Mouse (Mus musculus): ENCODE measurements around the gene Pira2. TPM values are rescaled to one million over a fixed set of nuclear protein-coding genes. Genes with fewer than 3 reads are reported as not detected.
"Not testable (repeated sequence)": the region's sequence is repeated elsewhere in the genome, so short reads cannot be mapped to it uniquely, and the experiment has no call there.

Gene Pira2
- total RNA-seq (2021): not detected

- DNase-seq; intact Hi-C loops (cut with DNase I): not testable (repeated sequence)
Measured at GRCm38 (mm10) chr7:3844951-3845350, at the start of gene Pira2. Gene Pira2, minus strand, starts transcription at chr7:3845051.

DNA sequence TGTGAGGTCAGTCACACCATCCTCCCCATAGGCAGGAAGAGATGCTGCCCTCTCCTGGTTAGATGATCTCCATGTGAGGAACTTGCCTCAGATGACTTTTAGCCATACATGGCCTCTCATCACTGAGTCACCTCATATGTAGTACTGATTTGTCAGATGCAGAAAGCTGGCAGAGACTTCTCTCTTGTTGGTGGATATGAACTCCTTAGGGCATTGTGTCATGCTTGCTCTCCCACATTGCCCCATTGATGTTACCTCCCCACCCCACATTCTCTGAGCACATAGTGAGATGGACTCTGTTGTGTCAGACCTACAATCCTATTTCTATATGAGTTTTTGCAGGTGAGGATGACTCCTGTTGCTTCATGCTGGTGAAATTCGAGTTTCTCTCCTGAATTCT, 30.2 kb upstream of the Pira2 start:
- intact Hi-C loops (cut with DNase I); DNase-seq: not testable (repeated sequence)

DNA sequence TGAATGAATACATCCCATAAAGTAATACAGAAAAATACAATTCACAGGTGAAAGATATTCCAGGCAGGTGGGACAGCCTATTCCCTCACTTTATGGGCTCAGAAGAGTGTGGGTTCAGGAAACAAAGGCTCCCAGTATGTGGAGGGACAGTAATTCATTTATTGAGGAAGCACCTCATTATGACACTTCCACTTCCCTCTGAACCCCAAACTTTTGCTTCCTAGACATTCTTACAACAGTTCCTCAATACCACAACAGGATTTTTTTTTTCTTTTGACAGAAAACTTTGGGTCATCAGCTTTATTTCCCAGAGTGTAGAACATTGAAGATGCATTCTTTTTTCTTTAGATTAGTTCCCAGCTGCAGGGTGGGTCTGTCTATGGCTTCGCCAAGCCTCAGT, 7.0 kb downstream of the Pira2 start:
- DNase-seq; intact Hi-C loops (cut with DNase I): not testable (repeated sequence)

- DNase-seq; intact Hi-C loops (cut with DNase I): not testable (repeated sequence)
Measured at GRCm38 (mm10) chr7:3830633-3831032, 14.2 kb downstream of the Pira2 start.

DNA sequence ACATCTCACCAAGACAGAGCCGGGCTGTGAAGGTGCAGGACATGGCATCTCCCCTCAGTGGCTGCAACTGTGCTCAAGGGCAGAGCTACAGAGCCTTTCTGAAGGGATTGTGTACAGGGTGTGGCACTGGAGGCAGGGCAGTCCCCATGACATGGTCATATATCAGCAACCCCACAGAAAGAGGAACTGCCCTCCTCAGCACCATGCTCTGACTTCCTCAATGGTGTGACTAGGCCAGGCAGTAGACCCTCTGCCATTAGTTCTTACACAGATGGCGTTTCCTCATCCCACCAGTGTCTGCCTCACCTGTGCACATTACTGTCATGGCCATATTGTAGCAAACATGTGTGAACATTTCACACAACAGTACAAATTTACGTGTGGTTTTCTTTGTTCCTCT, 19.3 kb downstream of the Pira2 start, which contains the start of gene Gm15448:
TSS of gene Gm15448 (minus strand) at position 89 of the 400 bp plus-strand sequence.
- DNase-seq; intact Hi-C loops (cut with DNase I): not testable (repeated sequence)

- DNase-seq; intact Hi-C loops (cut with DNase I): not testable (repeated sequence)
Measured at GRCm38 (mm10) chr7:3811912-3812311, 32.9 kb downstream of the Pira2 start.

- intact Hi-C loops (cut with DNase I); DNase-seq: not testable (repeated sequence)
Measured at GRCm38 (mm10) chr7:3802935-3803334, 41.9 kb downstream of the Pira2 start.

- DNase-seq; intact Hi-C loops (cut with DNase I): not testable (repeated sequence)
Measured at GRCm38 (mm10) chr7:3799940-3800339, 44.9 kb downstream of the Pira2 start.

DNA sequence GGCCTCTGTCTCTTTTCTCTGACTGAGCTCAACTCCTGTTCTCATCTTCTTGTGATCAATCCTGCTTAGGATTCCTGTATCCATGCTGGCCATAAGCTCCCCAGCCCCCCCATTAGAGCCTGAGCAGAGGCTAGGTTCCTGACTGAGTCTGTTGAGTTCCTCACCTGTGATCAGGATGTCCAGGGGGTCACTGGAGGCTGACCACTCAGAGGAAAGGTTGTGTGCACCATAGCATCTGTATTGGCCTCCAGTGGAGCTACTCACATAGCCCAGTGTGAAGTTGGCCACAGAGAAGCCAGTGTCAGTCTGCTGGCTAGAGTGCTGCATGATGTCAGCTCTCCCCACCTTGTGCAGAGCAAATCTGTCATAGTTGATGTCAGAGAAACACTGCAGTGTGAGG, 48.6 kb downstream of the Pira2 start:
- intact Hi-C loops (cut with DNase I); DNase-seq: not testable (repeated sequence)

Other genes starting within 250 kb of the Pira2 start
- gene Oscar, start 228.9 kb downstream of the Pira2 start, total RNA-seq (2021): 1 to 10 TPM in 1 of 2 experiments, under 1 TPM in 1; 0.84 to 1.1 TPM
- 100 to 1,000 TPM; 370 to 397 TPM for gene Ndufa3, start 227.7 kb downstream of the Pira2 start, total RNA-seq (2021)
- gene Tfpt, start 215.1 kb downstream of the Pira2 start, total RNA-seq (2021): 10 to 100 TPM; 40.7 to 43.7 TPM
- 10 to 100 TPM; 58.0 to 58.2 TPM for gene Prpf31, start 215.1 kb downstream of the Pira2 start, total RNA-seq (2021)
- gene Cnot3, start 199.8 kb downstream of the Pira2 start, total RNA-seq (2021): 10 to 100 TPM; 53.3 to 57.2 TPM
- 1 to 10 TPM; 6.2 to 8.2 TPM for gene Leng1, start 179.2 kb downstream of the Pira2 start, total RNA-seq (2021)
- 1 to 10 TPM; 7.5 to 8.3 TPM for gene Tmc4, start 167.5 kb downstream of the Pira2 start, total RNA-seq (2021)
- 100 to 1,000 TPM; 125 to 129 TPM for gene Tsen34, start 152.2 kb downstream of the Pira2 start, total RNA-seq (2021)
- 100 to 1,000 TPM; 132 to 147 TPM for gene Mboat7, start 151.5 kb downstream of the Pira2 start, total RNA-seq (2021)
- gene Rps9, start 141.1 kb downstream of the Pira2 start, total RNA-seq (2021): 100 to 1,000 TPM; 693 to 718 TPM
- gene Pirb, start 124.7 kb downstream of the Pira2 start, total RNA-seq (2021): under 1 TPM; 0.22 to 0.34 TPM
- not detected for gene Gm15448, start 19.4 kb downstream of the Pira2 start, total RNA-seq (2021)
- not detected for gene Gm14548, start 53.1 kb upstream of the Pira2 start, total RNA-seq (2021)
- not detected for gene Lilra6, start 70.5 kb upstream of the Pira2 start, total RNA-seq (2021)
- gene Lair1, start 218.2 kb upstream of the Pira2 start, total RNA-seq (2021): 1 to 10 TPM; 1.9 to 2.1 TPM

Data from left cerebral cortex, postnatal 4 days (tissue).